Mouse (Mus musculus) lung, postnatal 0 days (tissue): Measurements from ENCODE around the gene Abtb1. TPM values are rescaled to one million over a fixed set of nuclear protein-coding genes. Genes with fewer than 3 reads are reported as not detected.

ENCODE experiments used
- ATAC-seq: fragments of 200-750 bp; cut with Nextera tagmentation; 2 replicates; pipeline ENCODE4 v1.8.0; 2017; ENCODE audit warnings: moderate library complexity
- DNase-seq: peaks from one replicate; pipeline ENCODE4 v3.0.0-alpha.2; 2016; ENCODE audit warnings: low spot score
- H3K27ac ChIP-seq: fragments of 300-500 bp; sonication (generic); 2 replicates; pipeline ENCODE4 v1.5.1; 2014; ENCODE audit warnings: antibody characterized with exemption, mild to moderate bottlenecking, low read length, mixed read lengths
- H3K27me3 ChIP-seq: fragments of 300-500 bp; sonication (generic); replicated peaks from 2 replicates; pipeline ENCODE4 v1.6.1; 2014; ENCODE audit warnings: low read length, mixed read lengths; ENCODE audit not compliant: insufficient read depth
- H3K36me3 ChIP-seq: fragments of 300-500 bp; sonication (generic); 2 replicates; pipeline ENCODE4 v1.6.1; 2014; ENCODE audit warnings: low read length, mixed read lengths; ENCODE audit not compliant: insufficient read depth
- H3K4me1 ChIP-seq: fragments of 300-500 bp; sonication (generic); 2 replicates; pipeline ENCODE4 v1.6.1; 2014; ENCODE audit warnings: antibody characterized with exemption, low read depth, low read length, mixed read lengths; ENCODE audit not compliant: insufficient read depth
- H3K4me2 ChIP-seq: fragments of 300-500 bp; sonication (generic); replicated peaks from 2 replicates; pipeline ENCODE4 v1.6.1; 2014; ENCODE audit warnings: low read depth, mild to moderate bottlenecking, low read length, moderate library complexity, mixed read lengths
- H3K4me3 ChIP-seq: fragments of 300-500 bp; sonication (generic); 2 replicates; pipeline ENCODE4 v1.5.1; 2014; ENCODE audit warnings: low read depth, low read length
- H3K9ac ChIP-seq: fragments of 300-500 bp; sonication (generic); replicated peaks from 2 replicates; pipeline ENCODE4 v1.6.1; 2014; ENCODE audit warnings: low read depth, mild to moderate bottlenecking
- H3K9me3 ChIP-seq: fragments of 300-500 bp; sonication (generic); 2 replicates; pipeline ENCODE4 v1.6.1; 2016; ENCODE audit warnings: low read length, mixed read lengths
- CTCF ChIP-seq: IDR thresholded peaks from 2 replicates; pipeline ENCODE4 v1.5.1; 2016; ENCODE audit warnings: antibody characterized with exemption, mild to moderate bottlenecking
- EP300 ChIP-seq: IDR thresholded peaks from 2 replicates; pipeline ENCODE4 v1.6.1; 2016; ENCODE audit warnings: antibody characterized with exemption, mild to moderate bottlenecking, control low read depth
- WGBS: fragments of 180-500 bp; shearing (Covaris S2); extraction: QIAGEN DNeasy Blood & Tissue Kit; methylation state at CpG from one replicate; pipeline ENCODE4 v1.1.7; 2014; 5-methylcytosine and 5-hydroxymethylcytosine counted together
- polyA plus RNA-seq: library from polyadenylated mRNA; unstranded; fragments of >200 nt; fragmentation: Nextera tagmentation; extraction: Ambion mirVana; gene quantifications from 2 replicates; pipeline ENCODE4 v1.2.1, GENCODE M21; 2015

Gene Abtb1
- polyA plus RNA-seq, 1 experiment from 2014 or later: 70.3 TPM

GRCm38 (mm10) chr6:88872811-88873210, 31.0 kb upstream of the Abtb1 start:
- Histone ChIP-seq H3K27ac (no peak overlapping the region), H3K9me3 (no peaks in the 10 kb centered on the region), H3K9ac (no peak overlapping the region), H3K27me3 (0 out of 2 replicates have a peak, but pooled peaks cover 7% of the 10 kb centered on the region), H3K4me1 (no peaks in the 10 kb centered on the region), H3K36me3 (no peaks in the 10 kb centered on the region), H3K4me2 (no peak overlapping the region), H3K4me3 (no peak overlapping the region)
- DNase-seq: no peak
- WGBS: 51% methylated on average over 7 of the region's 7 CpGs
- ATAC-seq: no peak
- TF ChIP-seq EP300 (no peak), CTCF (no peak)

GRCm38 (mm10) chr6:88871546-88871945, 29.8 kb upstream of the Abtb1 start:
- Histone ChIP-seq H3K4me2 (no peak overlapping the region), H3K36me3 (no peaks in the 10 kb centered on the region), H3K27me3 (0 out of 2 replicates have a peak, but pooled peaks cover 7% of the 10 kb centered on the region), H3K4me3 (no peak overlapping the region), H3K9ac (no peak overlapping the region), H3K9me3 (no peaks in the 10 kb centered on the region), H3K4me1 (no peaks in the 10 kb centered on the region), H3K27ac (no peak overlapping the region)
- WGBS: 50% methylated on average over 8 of the region's 8 CpGs
- TF ChIP-seq EP300 (no peak), CTCF (no peak)
- DNase-seq: no peak
- ATAC-seq: no peak

DNA sequence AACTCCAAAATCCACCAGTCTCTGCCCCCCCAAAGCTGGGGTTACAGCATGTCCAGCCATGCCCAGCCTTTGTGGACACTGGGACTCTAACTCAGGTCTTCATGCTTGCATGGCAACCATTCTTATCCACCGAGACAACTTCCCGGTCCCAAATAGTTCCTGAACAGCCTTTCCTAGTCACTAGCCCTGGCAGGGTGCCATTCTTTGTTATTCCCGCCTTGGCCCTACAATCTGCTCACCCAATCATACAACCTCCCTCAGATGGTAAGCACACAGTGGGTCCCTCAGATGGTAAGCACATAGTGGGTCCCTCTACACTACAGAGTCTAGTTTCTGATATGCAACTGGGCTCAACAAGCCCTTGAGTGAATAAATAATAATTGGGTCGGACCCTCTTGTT, 28.8 kb upstream of the Abtb1 start:
- ATAC-seq: no peak
- TF ChIP-seq CTCF: no peak
- no peak for TF ChIP-seq EP300
- Histone ChIP-seq H3K27ac (no peak overlapping the region), H3K4me2 (no peak overlapping the region), H3K36me3 (no peaks in the 10 kb centered on the region), H3K9ac (no peak overlapping the region), H3K4me1 (no peaks in the 10 kb centered on the region), H3K27me3 (0 out of 2 replicates have a peak, but pooled peaks cover 3% of the 10 kb centered on the region), H3K9me3 (no peaks in the 10 kb centered on the region), H3K4me3 (no peak overlapping the region)
- DNase-seq: no peak
- 40% methylated on average over 4 of the region's 4 CpGs for WGBS

DNA sequence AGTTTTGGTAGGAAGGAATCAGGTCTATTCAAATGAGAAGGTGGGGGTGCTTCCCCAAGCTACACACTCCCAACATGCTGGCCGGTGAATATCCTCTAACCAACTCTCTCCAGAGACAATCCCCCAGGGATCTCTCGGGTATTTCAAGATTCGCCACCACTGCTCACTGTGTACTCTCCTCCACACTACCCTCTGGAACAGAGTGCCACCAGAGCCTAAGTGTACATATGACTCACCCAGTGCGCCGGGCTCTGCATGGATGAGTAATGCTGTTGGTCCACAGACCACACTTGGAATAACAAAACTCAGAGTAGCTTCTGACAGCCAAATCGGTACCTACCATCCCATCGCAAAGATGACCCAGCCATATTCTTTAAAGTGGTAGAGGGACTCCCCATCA, 27.7 kb upstream of the Abtb1 start:
- peak; percentile 44; the same call in 1 of the 2 replicates for ATAC-seq
- Histone ChIP-seq H3K4me2 (no peak overlapping the region), H3K9me3 (no peaks in the 10 kb centered on the region), H3K27ac (no peak overlapping the region), H3K4me3 (no peak overlapping the region), H3K9ac (no peak overlapping the region), H3K27me3 (no peaks in the 10 kb centered on the region), H3K4me1 (no peaks in the 10 kb centered on the region), H3K36me3 (no peaks in the 10 kb centered on the region)
- 85% methylated on average over 7 of the region's 7 CpGs for WGBS
- no peak for TF ChIP-seq EP300
- TF ChIP-seq CTCF: no peak
- no peak for DNase-seq

DNA sequence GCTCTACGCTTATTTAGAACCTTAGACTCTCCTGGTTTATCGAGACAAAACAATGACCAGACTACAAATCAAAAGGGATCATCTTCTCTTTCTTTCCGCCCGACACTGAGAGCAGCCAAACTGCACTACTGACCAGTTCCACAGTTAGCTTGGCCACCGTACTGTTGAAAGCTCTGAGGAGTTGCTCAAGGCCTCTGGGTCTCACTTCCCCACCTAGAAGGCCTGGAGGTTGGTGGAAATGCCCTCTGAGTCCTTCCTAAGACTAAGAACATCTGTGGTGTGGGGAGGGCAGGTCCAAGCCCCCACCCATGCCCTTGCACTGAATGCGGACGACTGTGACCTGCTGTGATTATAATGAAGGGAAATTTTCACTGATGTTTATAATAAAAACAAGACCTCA, 23.9 kb upstream of the Abtb1 start:
- no peaks in the 10 kb centered on the region for H3K36me3 ChIP-seq
- ATAC-seq (no peak), DNase-seq (no peak)
- no peak overlapping the region for H3K9ac ChIP-seq
- no peak overlapping the region for H3K4me2 ChIP-seq
- no peak for TF ChIP-seq EP300
- no peak for TF ChIP-seq CTCF
- no peak overlapping the region for H3K4me3 ChIP-seq
- no peaks in the 10 kb centered on the region for H3K9me3 ChIP-seq
- H3K4me1 ChIP-seq: no peaks in the 10 kb centered on the region
- 84% methylated on average over 7 of the region's 7 CpGs for WGBS
- H3K27ac ChIP-seq: no peak overlapping the region
- H3K27me3 ChIP-seq: no peaks in the 10 kb centered on the region

- H3K4me3 ChIP-seq: no peak overlapping the region
- H3K4me1 ChIP-seq: no peaks in the 10 kb centered on the region
- ATAC-seq: peak; percentile 85
- no peaks in the 10 kb centered on the region for H3K27me3 ChIP-seq
- H3K9ac ChIP-seq: no peak overlapping the region
- H3K9me3 ChIP-seq: no peaks in the 10 kb centered on the region
- WGBS: 13% methylated on average over 2 of the region's 2 CpGs
- no peak overlapping the region for H3K27ac ChIP-seq
- no peak overlapping the region for H3K4me2 ChIP-seq
- peak; percentile 91 for DNase-seq
- no peak for TF ChIP-seq EP300
- peak; percentile 93 for TF ChIP-seq CTCF
- no peaks in the 10 kb centered on the region for H3K36me3 ChIP-seq
Measured at GRCm38 (mm10) chr6:88860914-88861313, 19.1 kb upstream of the Abtb1 start.

DNA sequence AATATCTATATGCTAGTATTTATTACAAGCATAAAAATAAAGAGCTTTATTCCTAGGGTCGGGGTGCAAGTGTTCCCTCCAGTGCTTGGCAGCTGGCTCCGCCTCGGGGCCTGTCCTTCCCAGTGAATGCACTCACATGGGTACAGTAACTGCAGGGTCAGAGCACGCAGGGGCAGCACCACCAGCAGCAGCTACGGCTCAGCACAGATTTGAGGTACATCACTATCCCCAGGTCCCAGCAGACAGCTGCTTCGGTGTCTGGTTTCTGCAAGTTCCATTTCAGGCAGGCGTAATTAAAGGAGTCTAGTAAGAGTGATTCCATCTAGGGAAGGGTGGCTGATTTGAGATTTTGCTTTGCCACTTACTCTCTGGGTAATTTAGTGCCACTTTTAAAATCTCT, 16.6 kb upstream of the Abtb1 start:
- Histone ChIP-seq H3K9ac (no peak overlapping the region), H3K9me3 (no peaks in the 10 kb centered on the region), H3K4me1 (no peaks in the 10 kb centered on the region), H3K27ac (no peak overlapping the region), H3K27me3 (no peaks in the 10 kb centered on the region), H3K4me3 (no peak overlapping the region), H3K4me2 (no peak overlapping the region), H3K36me3 (no peaks in the 10 kb centered on the region)
- TF ChIP-seq EP300 (no peak), CTCF (no peak)
- DNase-seq (no peak), ATAC-seq (no peak)
- WGBS: 74% methylated on average over 7 of the region's 7 CpGs
